Mouse (Mus musculus) ovary, postnatal 10 days (tissue): Measurements from ENCODE around the gene Adgrv1.

Source experiments
- DNase-seq: peaks from one replicate; pipeline ENCODE4 v3.0.0; 2022; ENCODE audit warnings: low spot score

Gene Adgrv1

GRCm38 (mm10) chr13:81136652-81137422 lies 496.1 kb downstream of the Adgrv1 start:
- DNase-seq, result no peak

- no peak for DNase-seq
These were observed 497.0 kb downstream of the Adgrv1 start for GRCm38 (mm10) chr13:81135953-81136352.

- no peak for DNase-seq
These were observed 498.5 kb downstream of the Adgrv1 start for GRCm38 (mm10) chr13:81134412-81134811.

- DNase-seq, result no peak
These were observed 499.6 kb downstream of the Adgrv1 start for GRCm38 (mm10) chr13:81133336-81133735.

- no peak for DNase-seq
These were observed 500.3 kb downstream of the Adgrv1 start for GRCm38 (mm10) chr13:81132691-81133090.

- no peak for DNase-seq
These were observed 501.1 kb downstream of the Adgrv1 start for GRCm38 (mm10) chr13:81131860-81132259.

GRCm38 (mm10) chr13:81130742-81131524 lies 502.0 kb downstream of the Adgrv1 start:
- DNase-seq, result no peak

GRCm38 (mm10) chr13:81125846-81126245 lies 507.1 kb downstream of the Adgrv1 start:
- DNase-seq, result no peak

GRCm38 (mm10) chr13:81122238-81122637 lies 510.7 kb downstream of the Adgrv1 start:
- no peak for DNase-seq

- no peak for DNase-seq
These were observed 522.5 kb downstream of the Adgrv1 start for GRCm38 (mm10) chr13:81110479-81110878.

- DNase-seq, result no peak
These were observed 523.3 kb downstream of the Adgrv1 start for GRCm38 (mm10) chr13:81109676-81110075.

GRCm38 (mm10) chr13:81108526-81109302 lies 524.2 kb downstream of the Adgrv1 start:
- no peak for DNase-seq

- no peak for DNase-seq
These were observed 525.5 kb downstream of the Adgrv1 start for GRCm38 (mm10) chr13:81107436-81107835.

GRCm38 (mm10) chr13:81103794-81104193 lies 529.2 kb downstream of the Adgrv1 start:
- no peak for DNase-seq

- no peak for DNase-seq
These were observed 536.5 kb downstream of the Adgrv1 start for GRCm38 (mm10) chr13:81096424-81096823.

- no peak for DNase-seq
These were observed 538.4 kb downstream of the Adgrv1 start for GRCm38 (mm10) chr13:81094513-81094912.

- no peak for DNase-seq
These were observed 542.7 kb downstream of the Adgrv1 start for GRCm38 (mm10) chr13:81090051-81090836.

GRCm38 (mm10) chr13:81086969-81087682 lies 545.8 kb downstream of the Adgrv1 start:
- DNase-seq, result no peak

- no peak for DNase-seq
These were observed 560.7 kb downstream of the Adgrv1 start for GRCm38 (mm10) chr13:81072214-81072613.

- DNase-seq, result no peak
These were observed 581.5 kb downstream of the Adgrv1 start for GRCm38 (mm10) chr13:81051448-81051847.

- DNase-seq, result no peak
These were observed 582.0 kb downstream of the Adgrv1 start for GRCm38 (mm10) chr13:81050911-81051310.
